Comparison of ENCODE assay signal across 8 mouse cellular contexts in genomic region chr4:47246811-47247210, GRCm38 (mm10). TPM values are rescaled to one million over a fixed set of nuclear protein-coding genes. Genes with fewer than 3 reads are reported as not detected.
DNase-seq lines count a peak whose midpoint lies in the region; ATAC-seq and TF ChIP-seq lines count a peak whose summit lies in the region.
"Had no signal": no experiment of that assay in that cellular context is flagged by ENCODE, and none has a peak within 500 bp of the region (broad histone marks: within the 10 kb centered on the region; RNA-seq: fewer than 3 reads in every experiment).

No protein-coding gene starts in this region.

- H3K9me3 ChIP-seq in limb, embryonic 14.5 days (ENCODE audit: control insufficient read depth, low read length), result no peaks in the 10 kb centered on the region
- H3K9me3 ChIP-seq in limb, embryonic 10.5 days (replicated peaks), result no peaks in the 10 kb centered on the region
- H3K9me3 ChIP-seq: neural tube, embryonic 13.5 days had no signal

- H3K27ac ChIP-seq in limb, embryonic 14.5 days (replicated peaks; ENCODE audit: low read depth, low read length), result no peak overlapping the region
- no peak overlapping the region for H3K27ac ChIP-seq in limb, embryonic 10.5 days
- H3K27ac ChIP-seq: neural tube, embryonic 13.5 days had no signal

- 0 out of 2 replicates have a peak, but pooled peaks cover 7% of the 10 kb centered on the region for H3K4me1 ChIP-seq in limb, embryonic 14.5 days (ENCODE audit: control insufficient read depth, insufficient read depth, low read length)
- H3K4me1 ChIP-seq in limb, embryonic 10.5 days, result no peaks in the 10 kb centered on the region; the same call in 1 of the 2 replicates
- H3K4me1 ChIP-seq: neural tube, embryonic 13.5 days had no signal

- 58% methylated on average over 8 of the region's 8 CpGs for WGBS in limb, embryonic 14.5 days
- WGBS in limb, embryonic 10.5 days, result 64% methylated on average over 8 of the region's 8 CpGs

- ATAC-seq in limb, embryonic 14.5 days (ENCODE audit: low FRiP score, low read depth), result no peak

- no peak for TF ChIP-seq POLR2A in limb, embryonic 14.5 days (IDR thresholded peaks at IDR 0.05; ENCODE audit: borderline replicate concordance, extremely low read depth, insufficient read depth, insufficient read length)

- H3K9ac ChIP-seq in limb, embryonic 14.5 days (ENCODE audit: low read depth, low read length, severe bottlenecking), result no peak overlapping the region
- H3K9ac ChIP-seq: neural tube, embryonic 13.5 days had no signal

- no peaks in the 10 kb centered on the region for H3K36me3 ChIP-seq in limb, embryonic 14.5 days (ENCODE audit: control insufficient read depth, insufficient read depth, low read length)
- no peaks in the 10 kb centered on the region for H3K36me3 ChIP-seq in limb, embryonic 10.5 days
- H3K36me3 ChIP-seq: neural tube, embryonic 13.5 days had no signal

- peak; percentile 79 for DNase-seq in limb, embryonic 14.5 days (ENCODE audit: low spot score)
- no peak for DNase-seq in limb, embryonic 10.5 days (ENCODE audit: low spot score)
- DNase-seq in ES-CJ7 (ENCODE audit: low read depth, low spot score), result peak; percentile 26
- peak; percentile 28 for DNase-seq in c-Kit-positive CD71-positive TER-119-negative erythroid progenitor cells, embryonic 14.5 days (ENCODE audit: low read depth)
- DNase-seq in retina, embryonic 14.5 days (ENCODE audit: low spot score), result peak; percentile 78
- DNase-seq in layer of hippocampus, adult 9-11 months, result no peak
- DNase-seq in cerebellum, adult 9-11 months, result no peak

- no peaks in the 10 kb centered on the region for H3K27me3 ChIP-seq in limb, embryonic 14.5 days (ENCODE audit: control insufficient read depth, insufficient read depth, low read length)
- no peaks in the 10 kb centered on the region for H3K27me3 ChIP-seq in limb, embryonic 10.5 days (ENCODE audit: low read depth, poor library complexity, severe bottlenecking)
- H3K27me3 ChIP-seq: neural tube, embryonic 13.5 days had no signal

- no peak overlapping the region for H3K4me3 ChIP-seq in limb, embryonic 14.5 days (replicated peaks; ENCODE audit: low read length)
- no peak overlapping the region for H3K4me3 ChIP-seq in limb, embryonic 10.5 days
- H3K4me3 ChIP-seq: neural tube, embryonic 13.5 days had no signal

- H3K4me2 ChIP-seq in limb, embryonic 14.5 days (replicated peaks; ENCODE audit: low read depth, low read length, severe bottlenecking), result no peak overlapping the region
- H3K4me2 ChIP-seq: neural tube, embryonic 13.5 days had no signal

RNA-seq across cellular contexts. Expression of gene Col15a1, which starts 38.9 kb away (rescaled TPM):
- 86.3 and 102 TPM in 2 replicates for polyA plus RNA-seq in limb, embryonic 14.5 days (2012; rRNA removed)
- polyA plus RNA-seq in limb, embryonic 14.5 days (2014; fragmentation: Nextera tagmentation; extraction: Ambion mirVana), result 30.6 and 31.5 TPM in 2 replicates
- polyA plus RNA-seq in limb, embryonic 10.5 days (2016; fragmentation: Nextera tagmentation; extraction: Ambion mirVana), result 4.9 and 8.4 TPM in 2 replicates

Comparison
In these comparisons a context has a peak if more than half of its experiments do, and no peak if none do; other contexts are left out.
1. DNase-seq: peak in limb, embryonic 14.5 days (single experiment), ES-CJ7 (single experiment), c-Kit-positive CD71-positive TER-119-negative erythroid progenitor cells, embryonic 14.5 days (single experiment) and retina, embryonic 14.5 days (single experiment); none in limb, embryonic 10.5 days (single experiment), layer of hippocampus, adult 9-11 months (single experiment) and cerebellum, adult 9-11 months (single experiment).